Mouse (Mus musculus) forebrain, embryonic 11.5 days (tissue): ENCODE measurements around the gene Rtbdn. TPM values are rescaled to one million over a fixed set of nuclear protein-coding genes. Genes with fewer than 3 reads are reported as not detected.
A peak's percentile ranks its signal among the peaks of the same experiment; 100 is the strongest.

Experiments
- ATAC-seq: fragments of 200-750 bp; cut with Nextera tagmentation; replicated peaks from 2 replicates; pipeline ENCODE4 v1.8.0; 2017; ENCODE audit warnings: moderate TSS enrichment; ENCODE audit not compliant: low FRiP score
- DNase-seq: peaks from one replicate; pipeline ENCODE4 v3.0.0-alpha.2; 2017; ENCODE audit warnings: low spot score
- H3K27ac ChIP-seq: fragments of 300-500 bp; sonication (generic); 2 replicates; pipeline ENCODE4 v1.5.1; 2014; ENCODE audit warnings: low read depth, low read length
- H3K27me3 ChIP-seq: fragments of 300-500 bp; sonication (generic); 2 replicates; pipeline ENCODE4 v1.6.1; 2014; ENCODE audit warnings: mild to moderate bottlenecking, low read length, mixed read lengths; ENCODE audit not compliant: control insufficient read depth, insufficient read depth
- H3K36me3 ChIP-seq: fragments of 300-500 bp; sonication (generic); 2 replicates; pipeline ENCODE4 v1.6.1; 2014; ENCODE audit warnings: mild to moderate bottlenecking, low read length, moderate library complexity, mixed read lengths; ENCODE audit not compliant: control insufficient read depth, insufficient read depth
- H3K4me1 ChIP-seq: fragments of 300-500 bp; sonication (generic); replicated peaks from 2 replicates; pipeline ENCODE4 v1.6.1; 2014; ENCODE audit warnings: low read length, mixed read lengths; ENCODE audit not compliant: control insufficient read depth, insufficient read depth
- H3K4me2 ChIP-seq: fragments of 300-500 bp; sonication (generic); 2 replicates; pipeline ENCODE4 v1.6.1; 2014; ENCODE audit warnings: low read depth, mild to moderate bottlenecking, low read length, moderate library complexity, mixed read lengths; ENCODE audit not compliant: severe bottlenecking
- H3K4me3 ChIP-seq: fragments of 300-500 bp; sonication (generic); 2 replicates; pipeline ENCODE4 v1.5.1; 2014; ENCODE audit warnings: low read depth, low read length
- H3K9ac ChIP-seq: fragments of 300-500 bp; sonication (generic); 2 replicates; pipeline ENCODE4 v1.6.1; 2014; ENCODE audit warnings: low read length
- H3K9me3 ChIP-seq: fragments of 300-500 bp; sonication (generic); 2 replicates; pipeline ENCODE4 v1.6.1; 2016; ENCODE audit warnings: low read length, mixed read lengths; ENCODE audit not compliant: control insufficient read depth
- WGBS: fragments of 180-500 bp; shearing (Covaris S2); extraction: QIAGEN DNeasy Blood & Tissue Kit; methylation state at CpG from one replicate; pipeline ENCODE4 v1.1.7; 2014; 5-methylcytosine and 5-hydroxymethylcytosine counted together
- polyA plus RNA-seq: library from polyadenylated mRNA; unstranded; fragments of >200 nt; fragmentation: Nextera tagmentation; extraction: Ambion mirVana; gene quantifications from 2 replicates; pipeline ENCODE4 v1.2.1, GENCODE M21; 2014

Rtbdn gene
- polyA plus RNA-seq, 1 experiment from 2014 or later = 0.36 TPM

GRCm38 (mm10) chr8:84937620-84938485 is 8.9 kb upstream of the Rtbdn start:
- no peak overlapping the region for H3K27ac ChIP-seq
- 66% methylated on average over 13 of the region's 13 CpGs for WGBS
- H3K27me3 ChIP-seq = peaks cover 18% of the 10 kb centered on the region
- no peak for DNase-seq
- peak overlapping the region; percentile 63 for H3K4me3 ChIP-seq
- peaks cover 18% of the 10 kb centered on the region for H3K4me1 ChIP-seq
- no peaks in the 10 kb centered on the region for H3K9me3 ChIP-seq
- H3K4me2 ChIP-seq = peak overlapping the region; percentile 91; the same call in 1 of the 2 replicates
- H3K9ac ChIP-seq = no peak overlapping the region
- no peak for ATAC-seq
- no peaks in the 10 kb centered on the region for H3K36me3 ChIP-seq

DNA sequence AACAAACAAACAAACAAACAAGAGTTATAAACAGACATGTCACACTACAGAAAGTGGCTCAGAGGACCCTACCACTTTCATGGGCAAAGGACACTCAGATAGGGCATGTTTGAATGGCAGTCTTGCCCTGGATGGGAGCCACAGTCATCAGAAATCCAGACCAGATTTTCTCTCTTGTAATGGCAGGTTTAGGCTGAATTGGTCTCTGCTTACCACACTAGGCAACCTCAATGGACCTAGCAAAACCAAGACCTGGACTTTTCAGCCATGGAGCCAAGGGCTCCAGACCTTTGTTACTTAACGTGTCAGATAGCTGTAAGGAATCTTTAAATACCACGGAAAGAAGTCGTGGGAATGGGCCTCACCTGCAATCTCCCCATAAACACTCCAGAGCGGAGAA is 3.1 kb upstream of the Rtbdn start:
- no peaks in the 10 kb centered on the region for H3K9me3 ChIP-seq
- no peak overlapping the region for H3K4me3 ChIP-seq
- H3K4me1 ChIP-seq = peaks cover 18% of the 10 kb centered on the region
- DNase-seq = no peak
- 13% methylated on average over 4 of the region's 4 CpGs for WGBS
- H3K4me2 ChIP-seq = no peak overlapping the region
- ATAC-seq = no peak
- H3K9ac ChIP-seq = no peak overlapping the region
- no peak overlapping the region for H3K27ac ChIP-seq
- H3K36me3 ChIP-seq = no peaks in the 10 kb centered on the region
- peaks cover 34% of the 10 kb centered on the region for H3K27me3 ChIP-seq

DNA sequence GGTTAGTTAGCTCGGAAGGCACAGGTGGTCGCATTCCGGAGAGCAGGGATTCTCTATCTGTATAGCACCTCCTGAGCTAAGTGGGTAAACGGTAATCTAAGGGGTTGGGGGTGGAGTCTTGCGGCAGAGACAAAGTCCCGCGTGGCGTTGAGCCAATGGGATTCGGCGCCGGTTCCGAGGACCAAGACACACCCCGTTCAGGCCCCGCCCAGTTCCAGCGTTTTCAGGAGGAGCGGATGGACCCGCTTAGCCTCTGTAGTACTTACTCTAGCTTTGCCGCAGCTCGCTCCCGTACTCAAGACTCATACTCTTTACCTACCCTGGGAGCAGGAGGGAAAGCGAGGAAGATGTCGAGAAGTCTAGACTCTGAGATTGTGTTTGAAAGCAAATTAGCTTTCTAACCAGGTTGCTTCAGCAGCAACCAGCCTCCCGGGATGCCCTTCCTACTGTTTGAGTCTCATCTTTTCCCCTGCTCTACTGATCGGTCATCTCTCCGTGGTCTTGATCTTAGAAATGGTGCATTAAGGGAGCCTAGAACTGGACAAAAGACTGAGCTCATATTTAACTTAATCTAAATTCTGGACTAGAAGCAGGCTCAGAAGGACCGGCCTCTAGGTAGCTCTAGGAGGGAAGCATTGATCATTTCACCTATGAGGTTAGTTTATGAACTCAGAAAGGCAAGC is 2.2 kb upstream of the Rtbdn start:
- Histone ChIP-seq H3K4me2 (peak overlapping the region; percentile 86), H3K9me3 (no peaks in the 10 kb centered on the region), H3K9ac (no peak overlapping the region), H3K4me1 (peaks cover 18% of the 10 kb centered on the region), H3K36me3 (no peaks in the 10 kb centered on the region), H3K4me3 (peak overlapping the region; percentile 17; the same call in 1 of the 2 replicates), H3K27ac (no peak overlapping the region), H3K27me3 (peaks cover 34% of the 10 kb centered on the region)
- 2% methylated on average over 26 of the region's 26 CpGs for WGBS
- ATAC-seq (peak; percentile 77), DNase-seq (peak; percentile 88)

- WGBS = 3% methylated on average over 11 of the region's 11 CpGs
- Histone ChIP-seq H3K36me3 (no peaks in the 10 kb centered on the region), H3K4me3 (peak overlapping the region; percentile 57; the same call in 1 of the 2 replicates), H3K27me3 (peaks cover 39% of the 10 kb centered on the region), H3K4me2 (peak overlapping the region; percentile 86), H3K27ac (no peak overlapping the region), H3K9me3 (no peaks in the 10 kb centered on the region), H3K9ac (no peak overlapping the region), H3K4me1 (peaks cover 18% of the 10 kb centered on the region)
- ATAC-seq (peak; percentile 45), DNase-seq (no peak)
Observed at GRCm38 (mm10) chr8:84945235-84945632, 1.6 kb upstream of the Rtbdn start.

DNA sequence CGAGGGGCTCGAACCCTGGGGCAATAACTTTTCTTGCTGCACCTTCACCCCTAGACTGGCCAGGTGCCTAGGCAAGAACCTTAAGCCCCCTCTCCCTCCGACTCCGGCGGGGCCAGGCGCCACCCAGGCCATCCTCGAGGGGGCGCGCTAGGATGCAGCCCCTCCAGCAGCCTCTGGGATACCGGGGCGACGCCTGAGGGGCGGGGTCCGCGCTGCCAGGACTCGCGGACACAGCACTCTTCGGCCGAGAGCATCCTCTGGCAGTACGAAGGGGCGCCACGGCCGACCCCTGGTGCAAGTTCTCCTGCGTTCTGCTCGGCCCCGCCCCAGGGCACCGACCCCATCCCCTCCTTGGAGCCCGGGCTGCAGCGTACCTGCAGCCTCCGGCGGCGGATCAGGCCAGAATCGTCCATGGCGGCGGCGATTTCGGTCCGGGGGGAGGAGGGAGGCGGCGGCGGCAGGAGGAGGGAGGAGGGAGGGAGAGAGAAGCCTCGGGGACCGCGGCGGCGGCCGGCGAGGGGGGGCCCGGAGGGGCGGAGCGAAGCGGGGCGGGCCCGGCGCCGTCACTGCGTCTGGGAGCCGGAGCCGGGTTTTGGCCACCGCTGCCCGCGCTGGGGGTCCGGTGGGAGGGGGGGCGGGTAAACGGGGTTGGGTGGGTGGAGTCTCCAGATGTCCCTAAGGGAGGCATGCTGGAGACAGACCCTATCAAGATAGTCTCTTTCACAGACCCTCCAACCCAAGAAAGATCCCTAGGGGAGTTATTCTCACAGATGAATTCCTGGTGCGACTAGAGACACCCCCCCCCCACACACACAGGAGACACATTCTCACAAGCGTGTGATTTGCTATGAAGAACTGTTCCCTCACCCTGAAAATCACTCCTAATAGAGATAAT is 911 bp upstream of the Rtbdn start:
- peak; percentile 86 for DNase-seq
- peak overlapping the region; percentile 57 for H3K9ac ChIP-seq
- peak overlapping the region; percentile 86 for H3K4me2 ChIP-seq
- peaks cover 18% of the 10 kb centered on the region for H3K4me1 ChIP-seq
- H3K27ac ChIP-seq = no peak overlapping the region
- no peaks in the 10 kb centered on the region for H3K36me3 ChIP-seq
- under 1% methylated on average over 34 of the region's 67 CpGs for WGBS
- peak; percentile 63 for ATAC-seq
- peak overlapping the region; percentile 57 for H3K4me3 ChIP-seq
- H3K9me3 ChIP-seq = no peaks in the 10 kb centered on the region
- peaks cover 39% of the 10 kb centered on the region for H3K27me3 ChIP-seq

GRCm38 (mm10) chr8:84947241-84947545 is 402 bp downstream of the Rtbdn start:
- H3K36me3 ChIP-seq = no peaks in the 10 kb centered on the region
- no peak for DNase-seq
- H3K27ac ChIP-seq = no peak overlapping the region
- H3K4me2 ChIP-seq = no peak overlapping the region
- no peak overlapping the region for H3K4me3 ChIP-seq
- H3K4me1 ChIP-seq = peaks cover 18% of the 10 kb centered on the region
- no peak for ATAC-seq
- H3K27me3 ChIP-seq = peaks cover 39% of the 10 kb centered on the region
- 16% methylated on average over 9 of the region's 9 CpGs for WGBS
- H3K9me3 ChIP-seq = no peaks in the 10 kb centered on the region
- no peak overlapping the region for H3K9ac ChIP-seq

- H3K27ac ChIP-seq = no peak overlapping the region
- ATAC-seq (no peak), DNase-seq (no peak)
- H3K9ac ChIP-seq = no peak overlapping the region
- 19% methylated on average over 12 of the region's 12 CpGs for WGBS
- H3K4me2 ChIP-seq = no peak overlapping the region
- H3K36me3 ChIP-seq = no peaks in the 10 kb centered on the region
- no peaks in the 10 kb centered on the region for H3K9me3 ChIP-seq
- peaks cover 35% of the 10 kb centered on the region for H3K27me3 ChIP-seq
- H3K4me3 ChIP-seq = no peak overlapping the region
- H3K4me1 ChIP-seq = peaks cover 11% of the 10 kb centered on the region
Observed at GRCm38 (mm10) chr8:84949753-84950152, 3.0 kb downstream of the Rtbdn start.

DNA sequence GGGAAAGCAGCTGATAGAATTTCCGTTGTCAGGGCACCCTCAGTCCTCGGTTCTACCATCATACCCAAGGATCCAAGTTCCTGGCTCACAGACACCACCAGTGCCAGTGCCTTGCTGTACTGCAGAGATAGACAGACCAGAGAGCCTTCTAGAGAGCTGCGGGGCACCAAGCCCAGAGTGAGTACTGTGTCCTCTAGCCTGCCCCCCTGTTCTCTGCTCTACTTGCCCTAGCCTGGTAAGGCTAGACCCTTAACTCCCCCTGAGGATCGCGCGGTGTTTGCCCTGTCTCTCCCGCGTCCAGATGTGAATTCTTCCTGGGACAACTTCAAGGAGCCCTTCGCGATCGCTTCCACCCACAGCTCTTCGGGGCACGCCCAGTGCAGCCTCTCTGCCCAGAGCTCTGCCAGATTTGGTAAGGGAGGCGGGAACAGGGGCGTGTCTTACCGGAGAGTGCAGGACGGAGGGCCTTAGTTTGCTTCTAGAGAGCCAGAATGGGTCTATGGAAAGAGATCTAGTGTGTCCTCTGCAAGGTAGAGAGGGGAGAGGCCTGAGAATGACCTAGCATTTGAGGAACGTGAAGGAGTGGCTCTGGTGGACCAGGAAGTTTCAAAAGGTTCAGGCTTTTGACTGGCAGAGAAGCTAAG is 5.9 kb downstream of the Rtbdn start:
- Histone ChIP-seq H3K4me3 (no peak overlapping the region), H3K27ac (no peak overlapping the region), H3K4me2 (no peak overlapping the region), H3K9ac (no peak overlapping the region), H3K36me3 (no peaks in the 10 kb centered on the region), H3K27me3 (peaks cover 12% of the 10 kb centered on the region; the same call in 1 of the 2 replicates), H3K9me3 (no peaks in the 10 kb centered on the region), H3K4me1 (no peaks in the 10 kb centered on the region)
- DNase-seq (no peak), ATAC-seq (no peak)
- 9% methylated on average over 18 of the region's 18 CpGs for WGBS
